Mouse (Mus musculus) hindbrain, embryonic 14.5 days (tissue): ENCODE measurements around the gene Csmd2. TPM values are rescaled to one million over a fixed set of nuclear protein-coding genes. Genes with fewer than 3 reads are reported as not detected.

Experiments
- ATAC-seq: fragments of 200-750 bp; cut with Nextera tagmentation; 2 replicates; pipeline ENCODE4 v1.8.0; 2017; ENCODE audit warnings: moderate number of reproducible peaks, mild to moderate bottlenecking, moderate TSS enrichment, moderate library complexity; ENCODE audit not compliant: low FRiP score
- DNase-seq: peaks from one replicate; pipeline ENCODE4 v3.0.0-alpha.2; 2015; ENCODE audit warnings: low spot score
- H3K27ac ChIP-seq: fragments of 300-500 bp; sonication (generic); 2 replicates; pipeline ENCODE4 v1.5.1; 2014; ENCODE audit warnings: mild to moderate bottlenecking, moderate library complexity
- H3K27me3 ChIP-seq: fragments of 300-500 bp; sonication (generic); 2 replicates; pipeline ENCODE4 v1.6.1; 2014; ENCODE audit warnings: mild to moderate bottlenecking, low read length, mixed read lengths; ENCODE audit not compliant: control insufficient read depth, insufficient read depth
- H3K36me3 ChIP-seq: fragments of 300-500 bp; sonication (generic); replicated peaks from 2 replicates; pipeline ENCODE4 v1.6.1; 2014; ENCODE audit not compliant: control insufficient read depth, insufficient read depth
- H3K4me1 ChIP-seq: fragments of 300-500 bp; sonication (generic); replicated peaks from 2 replicates; pipeline ENCODE4 v1.6.1; 2014; ENCODE audit warnings: antibody characterized with exemption, low read length, mixed read lengths; ENCODE audit not compliant: control insufficient read depth, insufficient read depth
- H3K4me2 ChIP-seq: fragments of 300-500 bp; sonication (generic); replicated peaks from 2 replicates; pipeline ENCODE4 v1.6.1; 2014; ENCODE audit warnings: mild to moderate bottlenecking, moderate library complexity
- H3K4me3 ChIP-seq: fragments of 300-500 bp; sonication (generic); replicated peaks from 2 replicates; pipeline ENCODE4 v1.5.1; 2014; ENCODE audit warnings: mild to moderate bottlenecking, low read length
- H3K9ac ChIP-seq: fragments of 300-500 bp; sonication (generic); 2 replicates; pipeline ENCODE4 v1.6.1; 2014
- H3K9me3 ChIP-seq: fragments of 300-500 bp; sonication (generic); 2 replicates; pipeline ENCODE4 v1.6.1; 2016; ENCODE audit warnings: low read length; ENCODE audit not compliant: control insufficient read depth
- WGBS: fragments of 180-500 bp; shearing (Covaris S2); extraction: QIAGEN DNeasy Blood & Tissue Kit; methylation state at CpG from one replicate; pipeline ENCODE4 v1.1.7; 2014; 5-methylcytosine and 5-hydroxymethylcytosine counted together
- polyA plus RNA-seq: library from polyadenylated mRNA; unstranded; fragments of >200 nt; fragmentation: Nextera tagmentation; extraction: Ambion mirVana; gene quantifications from 2 replicates; pipeline ENCODE4 v1.2.1, GENCODE M21; 2014

Gene Csmd2
- polyA plus RNA-seq, 1 experiment from 2014 or later = 8.3 TPM

- 76% methylated on average over 4 of the region's 4 CpGs for WGBS
- DNase-seq (no peak), ATAC-seq (no peak)
- H3K36me3 ChIP-seq = no peaks in the 10 kb centered on the region
- H3K27me3 ChIP-seq = no peaks in the 10 kb centered on the region
- H3K9ac ChIP-seq = no peak overlapping the region
- 0 out of 2 replicates have a peak, but pooled peaks cover 4% of the 10 kb centered on the region for H3K4me1 ChIP-seq
- H3K27ac ChIP-seq = no peak overlapping the region
- H3K9me3 ChIP-seq = no peaks in the 10 kb centered on the region
- no peak overlapping the region for H3K4me2 ChIP-seq
- no peak overlapping the region for H3K4me3 ChIP-seq
These were observed 137.1 kb downstream of the Csmd2 start for GRCm38 (mm10) chr4:128124738-128125137.

GRCm38 (mm10) chr4:128128546-128128945 is 140.9 kb downstream of the Csmd2 start:
- H3K9me3 ChIP-seq = no peaks in the 10 kb centered on the region

GRCm38 (mm10) chr4:128130611-128131142 is 143.0 kb downstream of the Csmd2 start:
- DNase-seq (no peak), ATAC-seq (no peak)
- H3K27ac ChIP-seq = no peak overlapping the region
- H3K4me2 ChIP-seq = no peak overlapping the region
- H3K27me3 ChIP-seq = no peaks in the 10 kb centered on the region
- no peak overlapping the region for H3K4me3 ChIP-seq
- peaks cover 20% of the 10 kb centered on the region for H3K4me1 ChIP-seq
- H3K9ac ChIP-seq = no peak overlapping the region
- WGBS = 45% methylated on average over 4 of the region's 4 CpGs
- no peaks in the 10 kb centered on the region for H3K9me3 ChIP-seq
- H3K36me3 ChIP-seq = no peaks in the 10 kb centered on the region

More at GRCm38 (mm10) chr4:128128546-128128945, 140.9 kb downstream of the Csmd2 start:
- DNase-seq (no peak), ATAC-seq (no peak)
- 72% methylated on average over 6 of the region's 6 CpGs for WGBS
- Histone ChIP-seq H3K27me3 (no peaks in the 10 kb centered on the region), H3K9ac (no peak overlapping the region), H3K36me3 (no peaks in the 10 kb centered on the region), H3K4me2 (no peak overlapping the region), H3K27ac (no peak overlapping the region), H3K4me3 (no peak overlapping the region), H3K4me1 (0 out of 2 replicates have a peak, but pooled peaks cover 8% of the 10 kb centered on the region)

DNA sequence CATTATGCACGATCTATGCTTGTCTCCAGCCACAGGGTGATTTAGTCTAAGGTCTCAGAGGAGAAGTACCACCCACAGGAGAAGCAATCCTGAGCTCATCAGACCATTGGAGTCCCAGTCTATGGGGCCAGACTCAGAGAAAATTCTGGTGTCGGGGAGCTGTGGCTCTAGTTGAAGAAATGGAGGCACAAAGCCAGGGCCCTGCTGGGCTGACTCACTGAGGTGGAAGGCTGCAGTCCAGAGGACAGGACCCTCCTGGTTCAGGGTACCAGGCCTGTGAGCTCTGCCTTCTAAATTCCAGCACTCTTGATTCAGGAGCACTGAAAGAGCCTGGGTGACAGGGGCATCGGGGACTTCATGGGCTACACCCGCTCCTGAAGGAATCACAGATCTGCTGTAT is 144.0 kb downstream of the Csmd2 start:
- no peaks in the 10 kb centered on the region for H3K27me3 ChIP-seq
- peaks cover 20% of the 10 kb centered on the region for H3K4me1 ChIP-seq
- 84% methylated on average over 4 of the region's 4 CpGs for WGBS
- H3K36me3 ChIP-seq = no peaks in the 10 kb centered on the region
- no peak for DNase-seq
- no peaks in the 10 kb centered on the region for H3K9me3 ChIP-seq
- H3K4me3 ChIP-seq = no peak overlapping the region
- ATAC-seq = no peak
- H3K4me2 ChIP-seq = no peak overlapping the region
- no peak overlapping the region for H3K9ac ChIP-seq
- no peak overlapping the region for H3K27ac ChIP-seq

- ATAC-seq (no peak), DNase-seq (no peak)
- Histone ChIP-seq H3K27me3 (no peaks in the 10 kb centered on the region), H3K36me3 (no peaks in the 10 kb centered on the region), H3K9ac (no peak overlapping the region), H3K9me3 (no peaks in the 10 kb centered on the region), H3K4me2 (no peak overlapping the region), H3K4me3 (no peak overlapping the region), H3K27ac (no peak overlapping the region), H3K4me1 (peaks cover 20% of the 10 kb centered on the region)
- WGBS = 53% methylated on average over 11 of the region's 11 CpGs
These were observed 145.4 kb downstream of the Csmd2 start for GRCm38 (mm10) chr4:128132876-128133646.

GRCm38 (mm10) chr4:128134348-128134994 is 146.8 kb downstream of the Csmd2 start:
- Histone ChIP-seq H3K36me3 (no peaks in the 10 kb centered on the region), H3K27ac (peak overlapping the region; percentile 35), H3K4me3 (no peak overlapping the region), H3K27me3 (no peaks in the 10 kb centered on the region), H3K4me1 (peaks cover 17% of the 10 kb centered on the region), H3K4me2 (no peak overlapping the region), H3K9me3 (no peaks in the 10 kb centered on the region), H3K9ac (no peak overlapping the region)
- DNase-seq = peak; percentile 29
- 35% methylated on average over 11 of the region's 11 CpGs for WGBS
- peak; percentile 52; the same call in 1 of the 2 replicates for ATAC-seq

GRCm38 (mm10) chr4:128135014-128135622 is 147.5 kb downstream of the Csmd2 start:
- Histone ChIP-seq H3K4me2 (no peak overlapping the region), H3K4me3 (no peak overlapping the region), H3K9ac (no peak overlapping the region), H3K27ac (peak overlapping the region; percentile 35), H3K36me3 (no peaks in the 10 kb centered on the region), H3K27me3 (no peaks in the 10 kb centered on the region), H3K4me1 (peaks cover 17% of the 10 kb centered on the region), H3K9me3 (no peaks in the 10 kb centered on the region)
- ATAC-seq = peak; percentile 56; the same call in 1 of the 2 replicates
- 56% methylated on average over 12 of the region's 12 CpGs for WGBS
- DNase-seq = no peak

DNA sequence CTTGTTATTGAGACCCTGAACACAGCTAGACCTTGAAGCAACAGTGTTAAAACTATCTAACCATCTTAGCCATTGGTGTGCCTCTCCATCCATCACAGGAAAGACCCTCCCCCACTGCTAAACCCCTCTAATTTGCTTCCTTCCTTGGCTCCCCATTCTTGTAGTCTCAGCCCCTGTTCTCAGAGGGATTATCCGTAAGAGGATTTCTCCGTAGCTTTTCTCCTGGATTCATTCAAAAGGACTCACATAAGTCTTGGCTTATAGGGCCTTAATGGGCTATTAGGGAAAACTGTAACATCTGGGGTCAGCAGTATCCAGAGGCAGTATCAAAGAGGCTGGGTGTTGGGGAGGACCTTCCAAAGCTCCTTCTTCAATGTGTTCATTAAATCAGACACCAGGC is 152.3 kb downstream of the Csmd2 start:
- Histone ChIP-seq H3K27ac (no peak overlapping the region), H3K27me3 (no peaks in the 10 kb centered on the region), H3K4me3 (no peak overlapping the region), H3K9ac (no peak overlapping the region), H3K36me3 (no peaks in the 10 kb centered on the region), H3K9me3 (no peaks in the 10 kb centered on the region), H3K4me2 (no peak overlapping the region), H3K4me1 (peaks cover 6% of the 10 kb centered on the region)
- ATAC-seq (no peak), DNase-seq (no peak)
- 74% methylated on average over 2 of the region's 2 CpGs for WGBS
